Mouse (Mus musculus): ENCODE measurements at regions not wholly inside any gene's neighbourhood (a gene's known extent, or its start where the extent isn't known, plus 50 kb on each side); places are given as distances from the start of the nearest gene placed in this dataset.

DNA sequence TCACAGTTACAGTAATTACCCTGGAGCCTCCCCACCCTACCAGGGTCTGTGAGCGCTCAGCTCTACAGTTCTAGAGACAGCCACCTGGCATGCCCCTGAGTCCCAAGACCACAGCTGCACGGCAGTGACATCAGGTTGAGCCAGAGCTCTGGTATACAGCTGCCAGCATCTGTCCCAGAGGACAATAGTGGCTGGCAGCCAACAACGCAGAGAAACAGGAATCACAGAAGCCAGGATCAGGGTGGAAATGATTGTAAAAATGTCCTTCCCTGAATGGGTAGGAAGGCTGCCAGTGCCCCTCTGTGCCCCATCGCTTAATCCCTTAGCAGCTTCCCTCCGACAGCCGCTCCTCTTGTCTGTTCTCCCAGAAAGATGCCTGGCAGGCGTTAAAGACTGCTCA lies 165.3 kb upstream of the Trpc7 start:
- TF ChIP-seq CTCF (IDR thresholded peaks at IDR 0.05; ENCODE audit: low read depth, low read length), result no peak
- no peak for TF ChIP-seq EP300 (IDR thresholded peaks at IDR 0.05; ENCODE audit: insufficient read depth, low read depth, low read length)
